Mouse (Mus musculus) fat pad, adult 2 months (tissue): ENCODE measurements at regions not wholly inside any gene's neighbourhood (a gene's known extent, or its start where the extent isn't known, plus 50 kb on each side); places are given as distances from the start of the nearest gene placed in this dataset.

ENCODE experiments used
- DNase-seq: peaks from one replicate; pipeline ENCODE4 v3.0.0-alpha.2; 2011; ENCODE audit warnings: low read depth, low spot score; ENCODE audit errors: extremely low read depth

DNA sequence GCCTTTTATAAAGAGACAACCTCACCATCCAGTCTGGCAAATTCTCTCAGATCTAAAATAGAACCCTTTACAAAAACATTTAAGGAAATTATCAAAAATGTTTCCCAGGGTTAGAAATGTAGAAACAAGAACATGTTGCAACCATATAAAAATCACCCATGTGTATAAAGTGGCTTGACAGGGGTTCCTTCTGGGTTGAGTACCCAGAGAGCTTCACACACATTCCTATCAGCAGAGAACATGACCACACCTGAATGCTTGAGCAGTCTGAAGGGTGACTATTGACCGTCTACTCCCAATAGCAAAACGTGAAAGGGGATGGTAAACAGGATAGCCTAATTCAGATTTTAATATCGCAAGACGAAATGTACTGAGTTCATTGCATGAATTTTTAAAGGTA lies 57.8 kb upstream of the Zfand5 start:
- no peak for DNase-seq

DNA sequence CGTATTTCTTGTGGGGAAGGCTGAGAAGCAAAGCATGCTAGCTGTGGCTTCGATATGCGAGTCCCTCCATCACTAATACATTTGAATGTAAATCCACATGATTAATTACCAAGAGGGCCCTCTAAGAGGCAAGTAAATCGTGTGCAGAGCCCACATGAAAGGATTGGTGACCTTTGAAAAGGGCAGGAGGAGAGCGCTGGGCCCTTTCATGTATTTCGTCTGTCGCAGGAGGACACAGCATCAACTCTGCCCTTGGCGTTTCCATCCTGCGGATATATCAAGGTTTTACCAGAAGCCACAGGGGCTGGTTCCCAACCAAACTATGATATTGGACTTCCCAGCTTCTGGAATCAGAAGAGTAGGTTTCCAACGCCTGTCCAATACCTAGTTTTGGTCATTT lies 78.6 kb upstream of the Zfand5 start:
- no peak for DNase-seq

- no peak for DNase-seq
Measured at GRCm38 (mm10) chr19:21192576-21192975, 79.5 kb upstream of the Zfand5 start.

DNA sequence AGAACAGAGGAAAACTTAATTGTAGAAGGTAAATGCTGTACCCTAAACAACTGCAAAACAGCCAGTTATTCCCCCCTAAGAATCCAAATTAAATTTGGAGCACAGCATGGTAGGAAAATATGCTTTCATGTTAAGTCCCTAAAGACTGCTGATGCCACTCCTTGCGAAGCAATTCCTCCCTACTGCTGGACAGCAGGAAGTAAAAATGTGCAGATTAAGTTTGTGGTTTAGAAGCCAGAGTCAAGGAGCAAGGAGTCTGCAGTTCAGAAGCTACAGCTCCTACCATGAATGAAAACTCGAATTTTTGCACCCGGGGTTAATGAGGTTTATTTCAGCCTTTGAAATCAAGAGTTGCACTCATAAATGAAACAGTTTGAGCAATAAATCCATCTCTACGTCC lies 82.9 kb upstream of the Zfand5 start:
- no peak for DNase-seq

DNA sequence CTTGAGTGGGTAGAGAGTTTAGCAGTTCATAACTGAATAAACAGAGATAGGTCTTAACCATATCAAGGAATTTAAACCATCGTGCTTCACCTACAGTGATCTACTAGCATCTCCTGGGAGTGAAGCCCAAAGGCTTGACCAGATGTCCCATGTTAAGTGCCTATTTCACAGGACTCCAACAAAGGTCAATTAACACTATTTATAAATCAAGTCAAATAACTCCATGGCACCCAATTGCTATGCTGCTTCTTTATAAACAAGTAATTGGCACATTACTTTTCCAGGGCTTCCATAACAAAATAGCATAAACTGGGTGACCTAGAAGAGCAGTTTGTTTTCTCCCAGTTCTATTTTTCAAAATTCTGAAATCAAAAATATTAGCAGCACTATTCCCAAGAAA lies 85.4 kb upstream of the Zfand5 start:
- no peak for DNase-seq

DNA sequence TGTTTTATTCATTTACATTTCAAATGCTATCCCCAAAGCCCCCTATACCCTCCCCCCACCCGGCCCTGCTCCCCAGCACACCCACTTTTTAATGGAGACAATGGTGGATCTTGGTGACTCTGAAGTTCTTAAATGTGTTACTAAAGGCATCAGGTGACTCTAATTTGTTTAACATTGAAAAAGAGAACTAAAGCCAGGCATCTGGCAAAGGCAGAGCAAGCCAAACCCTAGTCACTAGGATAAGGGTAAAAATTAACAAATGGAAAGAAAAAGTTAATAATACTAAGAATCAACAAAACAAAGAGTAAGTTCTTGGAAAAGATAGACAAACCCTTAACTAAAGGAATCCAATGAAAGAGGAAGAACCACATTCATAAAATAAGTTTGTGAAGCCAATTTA lies 86.1 kb upstream of the Zfand5 start:
- DNase-seq = no peak

GRCm38 (mm10) chr19:21183028-21183427 lies 89.0 kb upstream of the Zfand5 start:
- DNase-seq = no peak

DNA sequence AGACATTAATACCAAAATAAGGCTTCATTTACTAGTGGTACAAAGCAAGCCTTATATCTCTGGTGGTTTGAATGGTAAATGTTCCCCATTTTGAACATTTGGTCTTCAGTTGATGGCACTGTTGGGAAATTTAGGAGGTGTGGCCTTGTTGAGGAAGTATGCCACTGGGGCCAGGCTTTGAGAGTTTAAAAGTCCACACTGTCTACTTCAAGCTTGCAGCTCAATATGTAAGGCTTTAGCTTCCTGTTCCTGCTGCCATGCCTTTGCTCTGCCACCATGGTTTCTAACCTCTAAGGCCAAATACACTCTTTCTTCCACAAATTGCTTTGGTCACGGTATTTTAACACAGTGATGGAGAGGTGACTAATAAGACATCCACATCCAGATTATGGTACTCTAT lies 92.2 kb upstream of the Zfand5 start:
- DNase-seq = no peak

DNA sequence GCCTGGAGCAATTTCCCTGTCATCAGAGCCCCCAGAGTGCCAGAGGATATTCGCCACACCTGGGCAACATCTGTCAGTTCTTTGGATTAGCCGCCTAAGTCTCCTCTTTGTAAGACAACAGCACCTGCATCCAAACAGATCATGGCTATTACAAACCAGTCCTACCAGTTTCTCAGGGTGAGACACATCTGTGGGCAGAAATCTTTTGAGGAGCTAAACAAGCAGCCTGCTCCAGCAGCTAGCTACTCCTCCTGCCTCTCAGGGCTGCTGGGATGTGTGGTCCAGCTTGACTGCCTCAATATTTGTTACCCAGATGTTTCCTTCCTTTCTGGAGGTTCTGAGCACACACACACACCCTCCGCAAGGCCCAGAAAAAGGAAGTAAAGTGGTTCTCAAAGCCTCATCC lies 96.6 kb upstream of the Zfand5 start:
- DNase-seq = peak; percentile 81

DNA sequence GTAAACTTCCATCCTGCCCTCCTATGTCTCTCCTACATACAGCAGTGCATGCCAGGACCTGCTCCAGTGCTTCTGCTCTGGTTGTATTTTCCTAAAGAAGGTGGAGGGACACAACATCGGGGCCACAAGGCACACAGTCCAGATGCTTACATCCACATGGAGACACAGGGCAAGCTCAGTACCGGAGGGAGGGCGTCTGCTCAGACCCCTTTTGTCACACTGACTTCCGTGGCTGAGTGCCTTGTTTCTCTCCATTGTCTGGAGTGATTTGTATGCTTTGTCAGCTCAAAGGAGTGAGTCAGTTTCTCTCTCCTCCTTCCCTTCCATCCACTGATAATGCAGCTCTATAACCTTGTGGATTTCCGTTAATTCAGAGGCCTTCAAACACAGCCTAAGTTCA lies 97.4 kb upstream of the Zfand5 start:
- no peak for DNase-seq

DNA sequence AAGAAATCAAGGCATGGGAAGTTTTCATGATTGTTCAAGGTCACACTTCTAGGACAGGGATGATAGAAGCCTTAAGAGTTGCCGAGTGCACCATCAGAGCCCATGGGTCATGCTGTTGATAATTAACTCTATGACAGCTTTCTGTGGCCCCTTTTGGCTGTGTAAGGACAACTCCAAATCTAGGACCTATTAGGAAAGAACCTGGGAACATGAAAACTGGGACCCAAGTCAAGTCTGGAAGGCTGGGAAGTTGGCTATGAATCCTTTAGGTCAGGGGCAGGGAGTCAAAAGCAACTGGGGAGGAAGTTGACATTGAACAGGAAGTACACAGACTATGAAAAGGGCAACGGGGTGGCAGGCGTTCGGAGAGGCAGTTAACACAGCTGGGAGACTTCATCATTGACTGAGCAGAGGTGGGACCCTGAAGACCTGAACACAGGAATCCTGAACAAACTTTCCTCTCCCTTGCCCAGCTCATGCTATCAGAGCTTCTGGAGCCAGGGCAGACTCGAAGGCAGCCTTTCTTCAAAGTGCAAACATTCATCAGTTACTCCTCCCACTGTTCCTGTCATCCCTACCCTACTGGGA lies 98.1 kb upstream of the Zfand5 start:
- DNase-seq = no peak

GRCm38 (mm10) chr19:21171191-21171590 lies 100.9 kb upstream of the Zfand5 start:
- no peak for DNase-seq

GRCm38 (mm10) chr19:21170785-21171184 lies 101.3 kb upstream of the Zfand5 start:
- peak; percentile 99 for DNase-seq

GRCm38 (mm10) chr19:21166939-21167338 lies 105.1 kb upstream of the Zfand5 start:
- no peak for DNase-seq

DNA sequence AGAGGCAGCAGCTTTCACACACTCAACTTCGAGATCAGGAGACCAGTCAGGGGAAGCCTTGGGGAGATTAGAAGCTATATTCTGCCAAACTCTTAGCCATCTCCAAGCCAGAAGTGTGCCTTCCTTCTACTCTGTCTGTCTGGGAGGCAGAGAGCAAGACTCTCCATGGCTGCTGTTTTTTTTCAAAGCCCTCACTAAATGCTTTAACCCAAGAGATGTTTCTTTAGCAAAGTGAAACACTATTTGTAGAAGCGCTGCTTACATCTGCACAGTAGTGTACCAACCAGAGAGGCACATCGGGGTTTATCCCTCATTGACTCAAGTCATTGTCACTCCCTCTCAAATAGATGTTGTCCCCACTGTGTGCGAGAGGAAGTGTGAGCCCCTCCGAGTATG lies 105.6 kb upstream of the Zfand5 start:
- DNase-seq = no peak

DNA sequence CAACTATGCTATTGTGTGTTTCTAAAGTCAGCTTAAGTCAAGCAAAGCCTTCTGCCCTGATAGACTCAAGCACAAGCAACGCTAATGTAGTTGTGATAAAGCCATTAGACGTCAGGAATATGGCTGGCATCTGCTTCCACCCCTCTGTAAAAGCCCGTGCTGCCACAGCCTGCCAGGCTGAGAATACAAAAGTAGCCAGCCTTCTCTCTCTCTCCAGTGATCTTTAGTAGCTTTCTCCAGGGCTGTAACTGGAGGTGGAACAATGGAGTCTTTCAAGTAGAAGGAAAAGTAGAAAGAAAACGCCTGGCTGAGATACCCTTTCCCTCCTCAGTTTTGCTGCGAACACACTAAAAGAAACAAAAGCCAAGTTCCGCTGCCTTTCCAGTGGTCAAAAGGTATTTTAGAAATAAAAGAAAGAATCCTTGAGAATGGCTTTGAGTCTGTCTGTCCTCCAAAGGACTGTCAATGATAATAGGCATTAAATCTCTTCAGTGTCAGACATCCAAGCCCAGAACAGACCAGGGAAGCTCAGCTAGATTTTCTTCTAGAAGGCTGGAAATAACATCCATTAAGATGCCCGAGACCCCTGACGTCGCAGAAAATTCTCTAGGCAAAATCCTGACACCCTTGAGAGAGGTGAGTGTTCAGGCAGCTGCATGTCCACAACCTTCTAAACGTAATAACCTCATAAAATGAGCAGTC lies 106.2 kb upstream of the Zfand5 start:
- DNase-seq = no peak

GRCm38 (mm10) chr19:21163978-21164377 lies 108.1 kb upstream of the Zfand5 start:
- no peak for DNase-seq

- DNase-seq = no peak
Measured at GRCm38 (mm10) chr19:21160946-21161345, 111.1 kb upstream of the Zfand5 start.

DNA sequence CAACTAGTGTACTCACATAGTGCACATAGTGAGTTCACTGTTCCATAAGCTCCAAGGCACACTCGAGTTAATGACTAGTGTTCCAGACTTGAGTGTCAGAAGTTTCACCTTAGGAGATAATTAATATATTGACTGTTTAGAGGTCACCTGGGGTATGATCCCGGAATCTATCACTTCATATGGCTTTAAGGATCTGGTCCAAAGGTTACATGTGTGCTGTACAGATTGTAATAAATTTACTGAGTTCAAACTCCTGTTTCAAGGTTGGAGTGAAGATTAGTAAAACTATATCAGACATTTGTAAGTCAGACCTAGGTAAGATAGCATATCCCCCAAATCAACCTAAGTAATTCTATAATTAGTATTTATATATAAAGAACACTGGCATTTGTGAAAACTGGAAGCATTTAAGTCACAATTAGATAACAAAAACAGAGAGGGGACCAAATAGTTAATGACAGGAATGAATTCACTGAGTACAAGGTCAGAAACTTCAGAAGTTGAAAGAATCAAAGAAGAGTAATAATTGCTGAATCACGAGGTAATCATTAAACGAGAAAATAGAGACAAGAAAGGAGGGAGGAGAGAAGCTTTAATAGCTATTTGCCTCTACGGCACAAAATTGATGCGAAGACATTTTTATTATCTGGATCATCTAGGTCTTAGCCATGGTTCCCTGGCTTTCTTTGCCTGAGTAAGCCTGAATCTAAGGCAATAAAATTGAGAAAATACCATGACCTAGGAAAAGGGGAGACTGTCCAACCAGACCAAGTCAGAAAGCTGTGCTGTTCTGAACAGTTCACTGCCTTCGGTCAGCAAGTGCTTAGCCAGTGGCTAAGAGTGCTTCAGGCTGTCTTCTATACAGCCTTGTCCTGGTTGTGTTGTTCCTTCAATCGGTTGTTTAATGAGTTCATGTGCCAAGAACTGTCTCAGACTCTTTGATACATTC lies 112.6 kb upstream of the Zfand5 start:
- no peak for DNase-seq

DNA sequence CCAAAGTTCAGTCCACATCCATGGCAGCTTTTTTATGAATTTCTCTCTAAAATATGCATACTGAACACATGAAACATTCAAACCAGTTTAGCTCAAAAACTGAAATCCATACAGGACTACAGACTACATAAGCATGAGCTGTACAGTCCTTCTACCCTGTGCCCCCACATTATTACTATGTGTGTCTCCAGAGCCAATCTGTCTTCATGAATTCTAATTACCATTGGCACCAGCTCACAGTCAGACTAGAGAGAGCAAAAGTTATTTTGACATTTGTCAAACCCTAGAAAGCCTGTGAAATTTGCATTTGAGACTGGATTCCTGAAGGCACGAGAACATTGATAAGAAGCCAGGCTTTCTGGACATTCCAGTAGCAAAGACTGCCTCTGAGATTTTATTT lies 117.9 kb upstream of the Zfand5 start:
- no peak for DNase-seq

GRCm38 (mm10) chr19:21152027-21152426 lies 120.1 kb upstream of the Zfand5 start:
- DNase-seq = no peak

- no peak for DNase-seq
Measured at GRCm38 (mm10) chr19:21150849-21151248, 121.2 kb upstream of the Zfand5 start.
